Mouse (Mus musculus) left cerebral cortex, postnatal 14 days (tissue): ENCODE data around the gene Chrd. TPM values are rescaled to one million over a fixed set of nuclear protein-coding genes. Genes with fewer than 3 reads are reported as not detected.

ENCODE experiments used
- DNase-seq, 2 experiments: peaks; one replicate each; pipeline ENCODE4 v3.0.0; 2021 to 2022; ENCODE audit warnings: low spot score in 2 of 2, mixed read lengths in 1 of 2
- intact Hi-C: fragments of 180-260 bp; cut with DNase I; formaldehyde crosslinking; loops from one replicate; pipeline ENCODE4 v1.15.1; 2025
- long read RNA-seq, 2 experiments: library from polyadenylated mRNA; stranded (forward); transcript quantifications; one replicate each; pipeline ENCODE4 v2.0.0; 2021
- total RNA-seq, 2 experiments: library from RNA; stranded (reverse); gene quantifications; 2 replicates each; pipeline ENCODE4 v1.2.3; 2021

The Chrd gene
- 10 to 100 TPM; 26.9 to 36.6 TPM for total RNA-seq
- long read RNA-seq, experiment 1, transcript Chrd-201 (23 exons, 3,275 nt): major isoform, 6 of 25 reads
- long read RNA-seq, experiment 1, partial matches to known transcripts: 7 of 25 reads
- long read RNA-seq, experiment 1, other reads (novel, unspliced or antisense): 11 of 25 reads
- long read RNA-seq, experiment 2, transcript Chrd-201 (23 exons, 3,275 nt): major isoform, 5 of 23 reads
- long read RNA-seq, experiment 2, partial matches to known transcripts: 6 of 23 reads
- long read RNA-seq, experiment 2, other reads (novel, unspliced or antisense): 12 of 23 reads

DNA sequence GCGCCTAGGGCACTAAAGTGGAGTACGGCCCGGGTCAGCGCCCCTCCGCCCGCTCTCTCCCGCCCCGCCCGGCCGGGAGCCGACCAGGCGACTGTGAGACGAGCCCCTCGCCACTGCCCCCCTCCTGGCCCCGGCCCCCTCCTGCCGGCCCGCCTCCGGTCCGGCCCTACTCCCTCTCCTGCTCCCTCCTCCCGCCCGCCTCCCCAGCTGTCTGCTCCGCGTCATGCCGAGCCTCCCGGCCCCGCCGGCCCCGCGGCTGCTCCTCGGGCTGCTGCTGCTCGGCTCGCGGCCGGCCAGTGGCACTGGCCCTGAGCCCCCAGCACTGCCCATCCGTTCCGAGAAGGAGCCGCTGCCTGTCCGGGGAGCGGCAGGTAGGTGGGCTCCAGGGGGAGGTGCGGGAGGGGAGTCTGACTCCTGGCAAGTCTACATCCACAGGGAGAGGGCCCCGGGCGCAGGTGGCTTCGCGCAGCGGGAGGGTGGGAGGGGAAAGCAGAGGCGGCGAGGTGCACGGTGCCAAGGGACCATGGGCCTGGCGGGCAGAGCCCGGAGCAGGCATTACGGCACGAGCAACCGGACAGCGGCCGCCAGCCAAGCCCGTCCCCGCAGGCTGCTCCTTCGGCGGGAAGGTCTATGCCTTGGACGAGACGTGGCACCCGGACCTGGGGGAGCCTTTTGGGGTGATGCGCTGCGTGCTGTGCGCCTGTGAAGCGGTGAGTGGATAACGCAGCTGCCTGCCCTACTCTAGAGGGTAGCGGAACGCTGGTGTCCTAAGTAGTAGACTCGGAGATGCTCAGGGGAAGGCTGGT lies at the start of gene Chrd:
Gene Chrd (plus strand): TSS at position 203 of the 806 bp plus-strand sequence.
- intact Hi-C loops: no loop called here
- DNase-seq: peak; percentile 56 to 59

- DNase-seq: no peak
- intact Hi-C loops: no loop called here
Measured at GRCm38 (mm10) chr16:20690774-20691173, 42.2 kb upstream of the Chrd start.

GRCm38 (mm10) chr16:20691617-20692016 lies 41.3 kb upstream of the Chrd start:
- intact Hi-C loops: no loop called here
- DNase-seq: no peak

DNA sequence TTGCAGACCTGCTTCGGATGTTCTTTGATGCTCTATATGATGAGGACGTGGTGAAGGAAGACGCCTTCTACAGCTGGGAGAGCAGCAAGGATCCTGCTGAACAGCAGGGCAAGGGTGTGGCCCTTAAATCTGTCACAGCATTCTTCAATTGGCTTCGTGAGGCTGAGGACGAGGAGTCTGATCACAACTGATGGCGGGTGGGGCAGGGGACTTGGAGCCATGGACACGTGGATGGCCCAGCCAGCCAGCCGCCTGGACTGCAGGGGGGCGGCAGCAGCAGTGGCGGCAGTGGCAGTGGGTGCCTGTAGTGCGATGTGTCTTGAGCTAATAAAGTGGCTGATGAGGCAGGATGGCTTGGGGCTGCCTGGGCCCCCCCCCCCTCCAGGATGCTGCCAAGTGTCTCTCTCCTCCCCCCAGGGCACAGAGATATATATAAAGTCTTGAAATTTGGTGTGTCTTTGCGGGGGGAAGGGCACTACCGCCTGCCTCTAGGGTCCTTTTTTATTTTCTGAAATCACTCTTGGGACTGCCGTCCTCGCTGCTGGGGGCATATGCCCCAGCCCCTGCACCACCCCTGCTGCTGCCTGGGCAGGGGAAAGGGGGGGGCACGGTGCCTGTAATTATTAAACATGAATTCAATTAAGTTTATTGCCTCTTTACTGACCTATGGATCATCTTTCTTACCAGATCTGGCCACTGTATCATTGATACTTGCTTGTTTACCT lies 40.5 kb upstream of the Chrd start:
- DNase-seq: no peak
- intact Hi-C loops: no loop called here

GRCm38 (mm10) chr16:20693111-20693701 lies 39.7 kb upstream of the Chrd start, which contains the start of gene Fam131a:
Gene Fam131a, plus strand, starts transcription at chr16:20693241.
- intact Hi-C loops: no loop called here
- DNase-seq: peak; percentile 95

DNA sequence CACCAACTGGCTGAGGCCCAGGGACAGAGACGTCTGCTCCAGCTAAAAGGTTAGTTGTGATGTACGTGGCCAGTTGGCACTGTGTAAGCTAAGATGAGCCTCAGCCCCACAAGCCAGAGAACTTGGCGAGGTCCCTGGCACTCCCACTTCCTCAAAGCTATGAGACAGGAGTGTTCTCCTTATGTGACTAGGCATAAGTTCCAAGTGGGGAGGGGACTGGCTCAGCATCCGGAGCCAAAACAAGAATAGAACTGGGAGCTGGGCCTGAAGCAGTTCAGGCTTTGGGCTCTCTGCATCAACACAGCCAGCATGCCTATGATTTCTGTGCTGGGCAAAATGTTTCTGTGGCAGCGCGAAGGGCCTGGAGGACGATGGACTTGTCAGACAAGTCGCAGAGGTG lies 38.1 kb upstream of the Chrd start:
- intact Hi-C loops: no loop called here
- DNase-seq: peak; percentile 76 to 92

GRCm38 (mm10) chr16:20695622-20696323 lies 37.2 kb upstream of the Chrd start:
- intact Hi-C loops: no loop called here
- peak; percentile 99 for DNase-seq

DNA sequence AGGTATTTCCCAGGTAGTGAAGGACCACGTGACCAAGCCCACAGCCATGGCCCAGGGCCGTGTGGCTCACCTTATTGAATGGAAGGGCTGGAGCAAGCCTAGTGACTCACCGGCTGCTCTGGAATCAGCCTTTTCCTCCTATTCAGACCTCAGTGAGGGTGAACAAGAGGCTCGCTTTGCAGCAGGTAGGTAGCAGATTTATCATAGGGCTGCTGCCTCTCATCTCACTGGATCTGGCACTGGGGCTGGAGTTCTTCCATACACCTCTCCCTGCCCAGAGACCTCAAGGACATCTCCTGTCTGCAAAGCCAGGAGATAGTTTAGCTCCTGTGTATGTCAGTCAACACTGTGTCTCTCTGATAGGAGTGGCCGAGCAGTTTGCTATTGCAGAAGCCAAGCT lies 33.7 kb upstream of the Chrd start:
- intact Hi-C loops: no loop called here
- DNase-seq: no peak

GRCm38 (mm10) chr16:20700036-20700435 lies 32.9 kb upstream of the Chrd start:
- DNase-seq: no peak
- intact Hi-C loops: no loop called here

- no peak for DNase-seq
- intact Hi-C loops: no loop called here
Measured at GRCm38 (mm10) chr16:20701316-20701715, 31.6 kb upstream of the Chrd start.

DNA sequence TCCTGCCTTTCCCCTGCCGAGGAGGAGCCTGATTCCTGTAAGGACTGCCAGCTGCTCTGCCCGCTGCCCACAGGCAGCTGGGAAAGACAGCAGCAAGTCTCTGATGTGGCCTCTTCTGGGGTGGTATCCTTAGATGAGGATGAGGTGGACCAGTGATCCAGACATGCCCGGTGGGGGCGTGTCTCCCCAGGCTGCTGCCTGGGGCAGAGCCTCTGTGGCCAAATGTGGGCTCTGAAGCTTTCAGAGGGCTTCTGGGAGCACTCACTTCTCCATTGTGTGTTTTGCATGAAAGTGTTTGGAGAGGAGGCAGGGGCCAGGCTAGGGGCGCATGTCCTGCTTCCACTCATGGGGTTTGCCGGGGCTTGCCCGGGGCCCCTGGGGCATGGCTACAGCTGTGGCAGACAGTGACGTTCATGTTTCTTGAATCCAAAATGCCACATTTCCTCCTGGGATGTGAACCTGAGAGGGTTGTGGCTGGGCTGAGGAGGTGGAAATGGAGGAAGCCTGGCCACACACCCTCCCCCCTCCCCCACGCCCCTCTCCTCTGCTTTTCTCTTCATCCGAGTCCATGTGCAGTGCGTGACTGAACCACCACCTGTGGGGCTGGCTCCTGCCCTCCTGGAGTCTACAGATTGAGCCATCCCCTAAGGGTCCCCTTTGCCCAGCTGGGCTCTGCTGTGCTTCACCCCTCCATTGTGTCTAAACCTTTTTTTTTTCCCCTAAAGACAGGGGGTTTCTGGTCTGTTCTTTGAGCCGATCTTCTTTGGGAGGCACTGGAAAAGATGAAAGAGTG lies 31.0 kb upstream of the Chrd start:
- intact Hi-C loops: no loop called here
- no peak for DNase-seq

- peak; percentile 75 to 91 for DNase-seq
- intact Hi-C loops: no loop called here
Measured at GRCm38 (mm10) chr16:20702522-20702893, 30.4 kb upstream of the Chrd start.

DNA sequence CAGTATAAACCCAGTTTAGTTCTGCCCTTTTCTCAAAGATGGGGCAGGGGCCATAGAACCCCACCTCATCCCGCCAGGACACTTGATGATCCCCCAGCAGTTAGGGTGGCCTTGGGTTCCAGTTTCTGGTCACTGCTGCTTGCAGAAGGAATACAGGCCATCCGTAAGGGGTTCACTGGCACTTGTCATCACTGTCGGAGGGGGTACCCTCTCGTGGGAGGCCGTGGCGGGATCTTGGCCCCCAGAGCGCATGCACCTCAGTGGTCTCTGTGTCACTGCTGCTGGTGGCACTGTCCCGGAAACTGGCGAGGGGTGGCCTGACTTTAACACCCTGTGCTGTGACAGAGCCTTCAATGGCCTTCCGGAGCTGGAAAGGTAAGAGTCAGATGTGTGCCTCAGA lies 29.9 kb upstream of the Chrd start:
- DNase-seq: no peak
- intact Hi-C loops: no loop called here

DNA sequence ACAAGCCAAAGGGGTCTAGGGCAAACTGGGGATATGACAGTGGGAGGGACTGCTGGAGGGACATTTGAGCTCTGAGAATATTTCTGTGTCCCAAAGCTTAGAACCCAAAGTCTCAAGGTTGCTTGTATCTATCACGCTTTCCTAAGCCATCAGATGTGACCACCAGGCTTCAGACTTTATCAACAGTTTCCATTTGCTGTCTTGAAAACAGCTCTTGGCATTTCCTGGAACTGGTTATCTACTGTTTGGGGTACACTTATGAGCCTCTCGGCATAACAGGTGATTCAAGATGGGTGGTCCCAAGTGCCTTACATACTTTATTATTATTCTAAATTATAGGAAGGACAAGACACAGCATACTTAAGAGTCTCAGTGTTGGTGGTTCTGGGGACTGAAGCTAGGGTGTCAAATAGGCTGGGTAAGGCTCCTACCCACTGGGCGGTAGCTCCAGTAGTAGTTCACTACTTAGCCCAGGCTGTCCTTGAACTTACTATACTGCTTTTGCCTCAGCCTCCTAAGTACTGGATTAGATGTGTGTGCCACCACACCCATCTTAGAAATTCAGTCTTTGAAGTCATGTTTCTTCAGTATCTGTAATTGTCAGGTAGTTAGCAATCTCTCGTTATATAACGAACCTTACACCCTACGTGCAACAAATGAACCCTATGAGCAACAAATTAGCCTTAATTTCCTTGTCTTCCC lies 29.1 kb upstream of the Chrd start:
- DNase-seq: no peak
- intact Hi-C loops: no loop called here

DNA sequence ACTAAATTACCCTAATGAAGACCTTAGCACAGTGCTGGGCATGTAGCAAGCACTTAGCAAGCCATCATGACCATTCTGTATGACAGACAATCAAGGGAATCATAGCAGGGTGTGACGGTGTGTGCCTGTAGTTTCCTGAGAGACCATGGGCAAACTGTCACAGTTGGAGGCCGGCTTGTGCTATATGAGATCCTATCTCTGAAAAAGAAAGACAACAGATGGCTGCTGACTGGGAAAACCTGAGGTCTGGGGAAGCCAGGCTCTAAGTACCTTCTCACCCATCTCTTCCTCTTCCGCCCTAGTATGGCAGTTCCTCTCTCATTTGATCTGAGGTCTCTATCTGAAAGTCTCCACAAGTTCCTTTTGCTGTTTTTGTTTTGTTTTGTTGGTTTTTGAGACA lies 27.1 kb upstream of the Chrd start:
- intact Hi-C loops: no loop called here
- DNase-seq: no peak

GRCm38 (mm10) chr16:20706407-20707055 lies 26.4 kb upstream of the Chrd start:
- DNase-seq: no peak
- intact Hi-C loops: no loop called here

DNA sequence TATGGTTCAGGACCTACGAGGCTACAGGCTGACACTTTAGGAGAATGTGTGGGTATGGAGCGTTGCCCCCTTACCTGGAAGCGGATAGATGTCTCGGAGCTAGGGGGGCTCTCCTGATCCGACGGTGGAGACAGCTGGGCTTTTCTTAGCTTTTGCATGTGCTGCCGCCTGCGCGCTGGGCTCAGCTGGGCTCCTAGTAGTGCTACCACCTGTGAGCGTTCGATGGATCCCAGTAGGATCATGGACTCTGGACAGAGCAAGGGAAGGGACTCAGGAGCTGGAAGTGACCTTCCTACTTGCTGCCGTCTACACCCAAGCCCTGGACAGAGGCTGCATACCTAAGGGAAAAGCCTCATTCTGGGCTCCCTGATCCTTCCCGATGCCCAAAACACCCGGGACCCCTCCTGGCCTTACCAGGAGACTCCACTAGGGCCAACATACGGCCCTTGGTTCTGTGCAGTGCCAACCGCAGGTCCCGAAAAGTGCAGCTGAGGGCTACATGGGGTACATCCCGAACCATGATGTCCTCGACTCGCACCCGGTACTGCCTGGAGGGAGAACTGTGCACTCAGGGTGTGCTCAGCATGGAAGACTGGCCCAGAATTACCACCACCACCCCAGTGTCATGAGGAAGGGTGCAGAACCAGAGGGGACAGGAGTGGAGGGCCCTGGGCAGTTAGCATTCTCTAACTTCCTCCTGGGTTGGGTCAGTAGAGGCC lies 24.5 kb upstream of the Chrd start:
- DNase-seq: no peak
- intact Hi-C loops: loop anchor here (2.0 kb wide), 1 partner anchor 52 kb away; no protein-coding TSS in a partner anchor
